Mouse (Mus musculus): ENCODE results near the gene Coa6. TPM values are rescaled to one million over a fixed set of nuclear protein-coding genes. Genes with fewer than 3 reads are reported as not detected.

Gene Coa6
- total RNA-seq (2023): 10 to 100 TPM; 10.8 to 16.5 TPM

DNA sequence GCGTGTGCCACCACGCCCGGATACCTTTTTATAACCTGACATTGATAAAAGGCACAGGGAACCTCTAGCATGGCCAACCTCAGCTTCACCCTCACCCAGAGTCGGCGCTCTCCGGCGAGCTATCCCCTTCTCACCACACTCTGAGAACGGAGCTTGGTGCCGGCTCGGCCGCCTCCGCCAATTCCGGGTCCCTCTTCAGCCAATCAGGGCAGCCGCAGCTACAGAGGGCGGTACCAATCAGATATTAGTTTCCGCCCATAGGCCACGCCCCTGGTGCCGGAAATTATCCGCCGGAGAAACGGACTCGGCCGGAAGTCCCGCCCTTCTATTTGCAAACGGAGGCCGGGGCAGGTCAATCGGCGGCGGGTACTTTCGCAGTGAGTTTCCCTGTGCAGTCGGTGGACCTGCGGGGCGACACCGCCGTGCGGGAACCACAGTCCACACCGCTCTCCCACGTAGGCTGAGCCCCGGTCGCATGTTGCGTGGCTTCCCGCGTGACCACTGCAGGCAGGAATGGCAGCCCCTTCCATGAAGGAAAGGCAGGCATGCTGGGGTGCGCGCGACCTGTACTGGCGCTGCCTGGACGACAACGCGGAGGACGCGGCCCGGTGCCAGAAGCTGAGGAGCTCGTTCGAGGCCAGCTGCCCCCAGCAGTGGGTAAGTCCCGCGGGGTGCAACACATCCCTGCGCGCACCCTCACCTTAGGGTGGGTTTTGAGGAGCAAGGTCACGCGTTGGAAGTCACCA is at the start of gene Coa6:
Gene Coa6 (plus strand): TSS at position 342 of the 746 bp plus-strand sequence.

GRCm38 (mm10) chr8:126474299-126475187 is 52.2 kb downstream of the Coa6 start, which contains the start of gene Tarbp1:
TSS of gene Tarbp1 (minus strand) at chr8:126475065.

Other genes starting within 250 kb of the Coa6 start
- not detected for gene Slc35f3, start 124.0 kb upstream of the Coa6 start, total RNA-seq (2023)
- gene Tarbp1, start 52.5 kb downstream of the Coa6 start, total RNA-seq (2023): 10 to 100 TPM; 15.5 to 16.7 TPM
- 10 to 100 TPM; 89.4 to 89.7 TPM for gene Irf2bp2, start 171.5 kb downstream of the Coa6 start, total RNA-seq (2023)